Mouse (Mus musculus) c-Kit-positive CD71-positive TER-119-positive erythroid progenitor cells, embryonic 14.5 days (primary cell): ENCODE results near the gene Gm21987.
A peak's percentile ranks its signal among the peaks of the same experiment; 100 is the strongest.
"Not testable (repeated sequence)": the region's sequence is repeated elsewhere in the genome, so short reads cannot be mapped to it uniquely, and the experiment has no call there.

Source experiments
- DNase-seq: peaks from one replicate; pipeline ENCODE4 v3.0.0-alpha.2; 2013; ENCODE audit warnings: low spot score

Gm21987 gene

GRCm38 (mm10) chr16:38346529-38347325 is at the start of gene Gm21987, which contains the start of gene Cox17:
Gm21987 (plus strand) TSS chr16:38347040.
Cox17 (plus strand) TSS chr16:38346991.
- DNase-seq: peak; percentile 91

GRCm38 (mm10) chr16:38298410-38298809 is 48.4 kb upstream of the Gm21987 start:
- DNase-seq: no peak

- no peak for DNase-seq
These were observed 44.5 kb upstream of the Gm21987 start for GRCm38 (mm10) chr16:38302367-38302766.

GRCm38 (mm10) chr16:38304460-38305194 is 42.2 kb upstream of the Gm21987 start:
- no peak for DNase-seq

GRCm38 (mm10) chr16:38306571-38307220 is 40.1 kb upstream of the Gm21987 start:
- DNase-seq: peak; percentile 17

- DNase-seq: no peak
These were observed 39.6 kb upstream of the Gm21987 start for GRCm38 (mm10) chr16:38307221-38307605.

- no peak for DNase-seq
These were observed 39.2 kb upstream of the Gm21987 start for GRCm38 (mm10) chr16:38307651-38308050.

GRCm38 (mm10) chr16:38308195-38308594 is 38.6 kb upstream of the Gm21987 start:
- no peak for DNase-seq

- no peak for DNase-seq
These were observed 28.3 kb upstream of the Gm21987 start for GRCm38 (mm10) chr16:38318492-38318891.

- no peak for DNase-seq
These were observed 27.8 kb upstream of the Gm21987 start for GRCm38 (mm10) chr16:38319087-38319486.

- peak; percentile 42 for DNase-seq
These were observed 25.3 kb upstream of the Gm21987 start for GRCm38 (mm10) chr16:38321452-38321935.

GRCm38 (mm10) chr16:38324311-38324710 is 22.5 kb upstream of the Gm21987 start:
- DNase-seq: no peak

- no peak for DNase-seq
These were observed 20.0 kb upstream of the Gm21987 start for GRCm38 (mm10) chr16:38326778-38327397.

GRCm38 (mm10) chr16:38329340-38329739 is 17.5 kb upstream of the Gm21987 start:
- no peak for DNase-seq

- no peak for DNase-seq
These were observed 12.4 kb upstream of the Gm21987 start for GRCm38 (mm10) chr16:38334431-38334830.

GRCm38 (mm10) chr16:38338077-38338476 is 8.8 kb upstream of the Gm21987 start:
- not testable (repeated sequence) for DNase-seq

- peak; percentile 58 for DNase-seq
These were observed 5.2 kb upstream of the Gm21987 start, which contains the start of gene Maats1 for GRCm38 (mm10) chr16:38341396-38342324. Maats1 (minus strand) TSS chr16:38342143.

- no peak for DNase-seq
These were observed 1.7 kb upstream of the Gm21987 start for GRCm38 (mm10) chr16:38344941-38345725.

GRCm38 (mm10) chr16:38347588-38347987 is 748 bp downstream of the Gm21987 start:
- no peak for DNase-seq

GRCm38 (mm10) chr16:38348217-38348761 is 1.4 kb downstream of the Gm21987 start:
- DNase-seq: no peak
